ENCODE assay signal across 8 mouse cellular contexts in the genomic region with DNA sequence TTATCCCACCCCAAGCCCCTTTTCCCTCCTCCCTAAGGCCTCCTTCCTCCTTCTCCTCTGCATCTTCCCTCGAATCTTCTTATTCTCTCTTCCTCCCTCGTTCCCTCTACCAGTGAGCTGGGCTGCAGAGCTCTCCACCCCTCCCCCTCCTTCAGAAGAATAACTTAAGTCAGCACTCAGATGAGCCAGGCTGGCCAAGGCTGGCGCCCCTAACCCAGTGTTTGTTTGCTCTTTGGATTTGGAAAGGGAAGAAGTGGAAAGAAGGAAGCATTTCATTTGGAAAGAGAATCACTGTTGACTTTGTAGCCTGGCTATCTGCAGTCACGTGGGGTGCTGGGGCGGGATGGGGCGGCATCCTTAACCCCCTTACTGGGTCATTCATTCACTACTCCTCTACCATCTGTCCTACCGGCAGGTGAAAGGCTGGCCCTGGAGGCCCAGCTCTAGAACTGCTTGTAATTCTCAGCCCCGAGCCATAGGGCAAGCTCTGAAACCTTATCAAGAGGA. TPM values are rescaled to one million over a fixed set of nuclear protein-coding genes. Genes with fewer than 3 reads are reported as not detected.
DNase-seq lines count a peak whose midpoint lies in the region; ATAC-seq and TF ChIP-seq lines count a peak whose summit lies in the region.

No protein-coding gene starts in this region.

- peak overlapping the region; percentile 66 for H3K4me2 ChIP-seq in hindbrain, embryonic 16.5 days (ENCODE audit: low read length)
- H3K4me2 ChIP-seq in liver, embryonic 11.5 days: peak overlapping the region; percentile 81

- no peak for TF ChIP-seq CTCF in left cerebral cortex, adult 2 months (IDR thresholded peaks at IDR 0.05)

- no peaks in the 10 kb centered on the region for H3K9me3 ChIP-seq in hindbrain, embryonic 16.5 days (ENCODE audit: control insufficient read depth, low read length)
- H3K9me3 ChIP-seq in liver, embryonic 11.5 days (ENCODE audit: control insufficient read depth, low read length): no peaks in the 10 kb centered on the region

- WGBS in hindbrain, embryonic 16.5 days: 7% methylated on average over 8 of the region's 8 CpGs
- 14% methylated on average over 8 of the region's 8 CpGs for WGBS in liver, embryonic 11.5 days

- H3K9ac ChIP-seq in hindbrain, embryonic 16.5 days (ENCODE audit: low read depth, low read length): peak overlapping the region; percentile 68
- peak overlapping the region; percentile 54; the same call in 1 of the 2 replicates for H3K9ac ChIP-seq in liver, embryonic 11.5 days (ENCODE audit: low read depth, low read length)

- H3K27ac ChIP-seq in left cerebral cortex, adult 2 months: peak overlapping the region; percentile 91
- peak overlapping the region; percentile 77 for H3K27ac ChIP-seq in hindbrain, embryonic 16.5 days (ENCODE audit: low read depth, low read length)
- H3K27ac ChIP-seq in liver, embryonic 11.5 days (ENCODE audit: low read depth, low read length): peak overlapping the region; percentile 60; the same call in 1 of the 2 replicates

- intact Hi-C loops in left cerebral cortex, adult 2 months (cut with DNase I): loop anchor here (5.0 kb wide), 1 partner anchor 154 kb away; no protein-coding TSS in a partner anchor
- intact Hi-C loops in left cerebral cortex, postnatal 14 days (cut with DNase I): loop anchor here (5.0 kb wide), 1 partner anchor 154 kb away; no protein-coding TSS in a partner anchor

- peak overlapping the region; percentile 70 for H3K4me3 ChIP-seq in left cerebral cortex, adult 2 months
- peak overlapping the region; percentile 91 for H3K4me3 ChIP-seq in hindbrain, embryonic 16.5 days (ENCODE audit: low read length)
- peak overlapping the region; percentile 69 for H3K4me3 ChIP-seq in liver, embryonic 11.5 days (ENCODE audit: low read depth, low read length)

- no peaks in the 10 kb centered on the region for H3K36me3 ChIP-seq in hindbrain, embryonic 16.5 days (ENCODE audit: control insufficient read depth, insufficient read depth, low read length)
- H3K36me3 ChIP-seq in liver, embryonic 11.5 days (ENCODE audit: control insufficient read depth, insufficient read depth, low read length): no peaks in the 10 kb centered on the region

- DNase-seq in left cerebral cortex, adult 2 months (ENCODE audit: extremely low spot score in 1 of 2, low spot score in 2 of 2): no peak
- no peak for DNase-seq in left cerebral cortex, postnatal 14 days (ENCODE audit: low spot score in 2 of 2)
- peak; percentile 77 for DNase-seq in cerebellum, adult 9-10 months
- peak; percentile 64 for DNase-seq in liver, embryonic 11.5 days (ENCODE audit: low spot score)
- no peak for DNase-seq in c-Kit-positive CD71-positive TER-119-positive erythroid progenitor cells, embryonic 14.5 days (ENCODE audit: low spot score)
- no peak for DNase-seq in spleen, postnatal 10 days (ENCODE audit: low spot score in 2 of 2)
- no peak for DNase-seq in left cerebral cortex, adult 9 months (ENCODE audit: low spot score in 2 of 2)

- ATAC-seq in hindbrain, embryonic 16.5 days: peak; percentile 34
- ATAC-seq in liver, embryonic 11.5 days (replicated peaks; ENCODE audit: low FRiP score): peak; percentile 27

- H3K27me3 ChIP-seq in hindbrain, embryonic 16.5 days (replicated peaks; ENCODE audit: control insufficient read depth, insufficient read depth, low read length): no peaks in the 10 kb centered on the region
- no peaks in the 10 kb centered on the region; the same call in none of the 2 replicates for H3K27me3 ChIP-seq in liver, embryonic 11.5 days (replicated peaks; ENCODE audit: control insufficient read depth, insufficient read depth, low read length)

- peaks cover 35% of the 10 kb centered on the region for H3K4me1 ChIP-seq in hindbrain, embryonic 16.5 days (ENCODE audit: control insufficient read depth, insufficient read depth, low read depth, low read length)
- peaks cover 40% of the 10 kb centered on the region for H3K4me1 ChIP-seq in liver, embryonic 11.5 days (replicated peaks; ENCODE audit: control insufficient read depth, insufficient read depth, low read length)

RNA-seq across cellular contexts. Expression of a gene that starts 0.6 kb away (rescaled TPM):
- total RNA-seq in left cerebral cortex, adult 2 months (2021): 10 to 100 TPM; 60.1 to 61.4 TPM
- total RNA-seq in left cerebral cortex, postnatal 14 days (2021): 10 to 100 TPM; 65.0 to 67.4 TPM
- 112 and 127 TPM in 2 replicates for polyA plus RNA-seq in hindbrain, embryonic 16.5 days (2015; fragmentation: Nextera tagmentation; extraction: Ambion mirVana)
- 132 and 155 TPM in 2 replicates for polyA plus RNA-seq in liver, embryonic 11.5 days (2014; fragmentation: Nextera tagmentation; extraction: Ambion mirVana)

RNA-seq across cellular contexts. Expression of a gene that starts 21.1 kb away (rescaled TPM):
- 1 to 10 TPM; 7.2 to 8.9 TPM for total RNA-seq in left cerebral cortex, adult 2 months (2021)
- total RNA-seq in left cerebral cortex, postnatal 14 days (2021): 1 to 10 TPM; 6.0 to 7.3 TPM
- 20.3 and 20.5 TPM in 2 replicates for polyA plus RNA-seq in hindbrain, embryonic 16.5 days (2015; fragmentation: Nextera tagmentation; extraction: Ambion mirVana)
- 9.1 TPM in 2 replicates for polyA plus RNA-seq in liver, embryonic 11.5 days (2014; fragmentation: Nextera tagmentation; extraction: Ambion mirVana)

Comparison
In these comparisons a context has a peak if more than half of its experiments do, and no peak if none do; other contexts are left out.
1. DNase-seq: peak in cerebellum, adult 9-10 months (single experiment) and liver, embryonic 11.5 days (single experiment); none in left cerebral cortex, adult 2 months (0 of 2), left cerebral cortex, postnatal 14 days (0 of 2), c-Kit-positive CD71-positive TER-119-positive erythroid progenitor cells, embryonic 14.5 days (single experiment), spleen, postnatal 10 days (0 of 2) and left cerebral cortex, adult 9 months (0 of 2).
2. Peak in every context shown above with its lines, with median percentiles within 50 percentile points of each other: H3K27ac ChIP-seq and H3K4me3 ChIP-seq.